Mouse (Mus musculus) cortical plate, adult 2 months (tissue): ENCODE data around the gene Pecam1.

Source experiments
- CTCF ChIP-seq: fragments of 200-500 bp; IDR thresholded peaks from 2 replicates; pipeline ENCODE4 v1.5.1; 2011; ENCODE audit warnings: mild to moderate bottlenecking, control low read depth, low read length; ENCODE audit not compliant: insufficient read depth; ENCODE audit errors: extremely low read depth
- POLR2A ChIP-seq: fragments of 200-500 bp; IDR thresholded peaks from 2 replicates; pipeline ENCODE4 v1.6.1; 2011; ENCODE audit warnings: mild to moderate bottlenecking, low read length, control low read depth; ENCODE audit not compliant: insufficient read depth; ENCODE audit errors: extremely low read depth

GRCm38 (mm10) chr11:106720379-106720778 is 30.0 kb downstream of the Pecam1 start:
- TF ChIP-seq POLR2A: no peak
- no peak for TF ChIP-seq CTCF
